Mouse (Mus musculus): ENCODE results near the gene Adamts17. TPM values are rescaled to one million over a fixed set of nuclear protein-coding genes. Genes with fewer than 3 reads are reported as not detected.

The Adamts17 gene
- polyA plus RNA-seq, 1 experiment from 2014 or later, result 11.2 TPM

- Histone ChIP-seq H3K4me1 (ENCODE audit: control insufficient read depth, insufficient read depth, low read length) (no peaks in the 10 kb centered on the region), H3K4me3 (ENCODE audit: low read depth, low read length) (no peak overlapping the region), H3K9me3 (ENCODE audit: control insufficient read depth, low read length) (no peaks in the 10 kb centered on the region), H3K9ac (ENCODE audit: low read depth, low read length) (no peak overlapping the region), H3K27me3 (replicated peaks; ENCODE audit: control insufficient read depth, insufficient read depth, low read length) (no peaks in the 10 kb centered on the region), H3K27ac (replicated peaks; ENCODE audit: low read depth, low read length) (no peak overlapping the region), H3K36me3 (ENCODE audit: control insufficient read depth, insufficient read depth, low read length) (peaks cover 38% of the 10 kb centered on the region), H3K4me2 (ENCODE audit: low read depth, low read length) (no peak overlapping the region)
- DNase-seq (ENCODE audit: low spot score), result no peak
- no peak for ATAC-seq (ENCODE audit: low read depth)
- 73% methylated on average over 3 of the region's 3 CpGs for WGBS
Measured at GRCm38 (mm10) chr7:66852164-66852563, 12.6 kb downstream of the Adamts17 start.

DNA sequence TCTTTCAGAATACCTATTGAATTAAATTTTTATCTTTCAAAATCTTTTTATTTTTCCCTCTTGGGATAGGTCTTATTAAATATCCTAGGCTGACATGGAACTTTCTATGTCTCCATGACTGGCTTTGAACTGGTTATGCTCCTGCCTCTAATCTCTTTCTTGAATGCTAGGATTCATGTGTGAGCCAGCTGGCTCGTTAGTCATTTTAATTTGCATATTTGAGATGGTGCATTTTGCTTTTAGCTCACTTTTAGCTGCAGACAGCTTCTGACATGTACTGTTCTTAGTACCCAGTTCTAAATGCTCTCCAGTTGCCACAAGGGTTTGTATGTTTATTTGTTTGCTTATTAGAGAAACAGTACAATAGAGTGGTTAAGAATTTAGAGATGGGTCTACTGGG, 18.1 kb downstream of the Adamts17 start:
- ATAC-seq (ENCODE audit: low read depth) (no peak), DNase-seq (ENCODE audit: low spot score) (no peak)
- peaks cover 15% of the 10 kb centered on the region for H3K4me1 ChIP-seq (ENCODE audit: control insufficient read depth, insufficient read depth, low read length)
- WGBS, result 68% methylated on average over 1 of the region's 1 CpGs
- no peak overlapping the region for H3K4me2 ChIP-seq (ENCODE audit: low read depth, low read length)
- no peaks in the 10 kb centered on the region for H3K9me3 ChIP-seq (ENCODE audit: control insufficient read depth, low read length)
- H3K27ac ChIP-seq (replicated peaks; ENCODE audit: low read depth, low read length), result no peak overlapping the region
- H3K36me3 ChIP-seq (ENCODE audit: control insufficient read depth, insufficient read depth, low read length), result peaks cover 25% of the 10 kb centered on the region; the same call in 1 of the 2 replicates
- H3K9ac ChIP-seq (ENCODE audit: low read depth, low read length), result no peak overlapping the region
- no peaks in the 10 kb centered on the region for H3K27me3 ChIP-seq (replicated peaks; ENCODE audit: control insufficient read depth, insufficient read depth, low read length)
- no peak overlapping the region for H3K4me3 ChIP-seq (ENCODE audit: low read depth, low read length)

DNA sequence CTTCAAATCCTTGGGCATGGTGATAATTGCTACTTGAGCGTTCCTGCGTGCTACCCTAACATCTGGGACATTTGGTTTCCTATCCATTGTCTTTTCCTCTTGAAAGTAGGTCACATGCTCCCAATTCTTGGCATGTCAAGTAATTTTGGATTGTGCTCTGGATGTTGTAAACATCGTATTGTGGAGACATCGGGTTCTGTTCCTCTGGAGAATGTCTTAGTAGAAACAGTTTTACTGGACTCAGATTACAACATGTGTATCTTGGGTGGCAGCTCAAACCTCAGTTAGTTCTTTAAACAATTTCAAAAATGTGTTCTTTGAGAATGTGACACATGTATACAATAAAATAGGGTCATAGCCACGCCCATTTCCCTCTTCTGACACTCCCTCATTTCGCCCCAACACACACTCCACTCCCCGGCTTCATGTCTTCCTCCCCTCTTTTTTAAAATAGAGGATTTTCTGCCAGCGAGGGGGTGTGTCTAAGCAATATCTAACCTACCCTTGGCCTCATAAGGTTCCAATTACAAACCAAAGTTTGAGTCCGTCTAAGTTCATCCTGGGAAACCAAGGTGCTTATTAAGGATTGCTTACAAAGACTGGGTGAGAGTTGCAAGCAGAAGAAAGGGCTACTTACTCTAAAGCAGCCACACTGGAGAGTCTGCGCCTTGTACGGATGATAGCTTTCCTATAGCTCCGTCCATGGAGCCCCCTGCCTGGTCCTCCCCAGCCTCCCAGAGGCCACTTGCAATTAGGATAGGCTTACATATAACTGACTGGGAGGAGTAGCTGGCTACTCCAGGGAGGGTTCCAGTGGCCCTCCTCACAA, 18.9 kb downstream of the Adamts17 start:
- H3K27me3 ChIP-seq (replicated peaks; ENCODE audit: control insufficient read depth, insufficient read depth, low read length), result no peaks in the 10 kb centered on the region
- DNase-seq (ENCODE audit: low spot score) (peak; percentile 88), ATAC-seq (ENCODE audit: low read depth) (peak; percentile 72)
- peak overlapping the region; percentile 16; the same call in 1 of the 2 replicates for H3K4me2 ChIP-seq (ENCODE audit: low read depth, low read length)
- H3K36me3 ChIP-seq (ENCODE audit: control insufficient read depth, insufficient read depth, low read length), result 0 out of 2 replicates have a peak, but pooled peaks cover 18% of the 10 kb centered on the region
- H3K9me3 ChIP-seq (ENCODE audit: control insufficient read depth, low read length), result no peaks in the 10 kb centered on the region
- H3K9ac ChIP-seq (ENCODE audit: low read depth, low read length), result no peak overlapping the region
- H3K4me1 ChIP-seq (ENCODE audit: control insufficient read depth, insufficient read depth, low read length), result peaks cover 15% of the 10 kb centered on the region
- WGBS, result 27% methylated on average over 12 of the region's 12 CpGs
- no peak overlapping the region for H3K4me3 ChIP-seq (ENCODE audit: low read depth, low read length)
- peak overlapping the region; percentile 61 for H3K27ac ChIP-seq (replicated peaks; ENCODE audit: low read depth, low read length)

- DNase-seq (ENCODE audit: low spot score) (no peak), ATAC-seq (ENCODE audit: low read depth) (no peak)
- peak overlapping the region; percentile 61; the same call in 1 of the 2 replicates for H3K27ac ChIP-seq (replicated peaks; ENCODE audit: low read depth, low read length)
- 0 out of 2 replicates have a peak, but pooled peaks cover 15% of the 10 kb centered on the region for H3K36me3 ChIP-seq (ENCODE audit: control insufficient read depth, insufficient read depth, low read length)
- no peak overlapping the region for H3K4me2 ChIP-seq (ENCODE audit: low read depth, low read length)
- no peak overlapping the region for H3K9ac ChIP-seq (ENCODE audit: low read depth, low read length)
- H3K27me3 ChIP-seq (replicated peaks; ENCODE audit: control insufficient read depth, insufficient read depth, low read length), result no peaks in the 10 kb centered on the region
- H3K4me1 ChIP-seq (ENCODE audit: control insufficient read depth, insufficient read depth, low read length), result peaks cover 15% of the 10 kb centered on the region
- no peak overlapping the region for H3K4me3 ChIP-seq (ENCODE audit: low read depth, low read length)
- WGBS, result 79% methylated on average over 5 of the region's 5 CpGs
- no peaks in the 10 kb centered on the region for H3K9me3 ChIP-seq (ENCODE audit: control insufficient read depth, low read length)
Measured at GRCm38 (mm10) chr7:66859220-66859619, 19.7 kb downstream of the Adamts17 start.

DNA sequence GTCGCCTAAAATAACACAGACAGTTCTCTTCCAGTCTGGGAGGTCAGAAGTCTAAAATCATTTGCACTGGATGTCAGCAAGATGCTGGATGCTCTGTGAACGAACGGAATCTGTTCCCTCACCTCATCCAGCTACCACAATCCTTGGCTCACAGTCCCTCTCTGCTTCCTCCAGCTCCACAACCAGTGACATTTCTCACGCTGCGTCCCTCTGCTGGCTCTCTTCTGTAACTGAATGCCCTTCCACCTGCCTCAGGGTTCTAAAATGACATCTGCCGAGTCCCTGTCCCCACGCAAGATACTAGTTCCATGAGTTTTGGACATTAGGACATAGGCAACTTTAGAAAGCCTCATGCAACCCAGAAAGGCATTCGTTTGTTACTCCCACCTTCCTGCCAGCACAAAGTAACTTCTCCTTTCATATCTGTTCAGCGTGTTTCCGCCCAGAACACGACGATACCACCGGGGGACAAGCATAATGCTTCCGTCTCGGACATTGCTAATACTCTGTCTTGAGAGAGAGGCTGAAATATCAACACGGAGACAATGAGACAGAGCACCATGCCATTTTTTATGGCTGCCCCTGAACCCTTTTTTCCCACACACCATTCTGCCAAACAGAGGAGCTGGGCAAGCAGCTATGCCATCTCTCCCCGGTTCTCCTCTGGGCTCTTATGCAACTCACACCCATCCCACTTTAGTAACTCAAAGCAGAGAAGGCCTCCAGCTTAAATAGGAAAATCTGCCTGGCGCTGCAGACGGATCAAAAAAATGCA, 27.6 kb downstream of the Adamts17 start:
- ATAC-seq (ENCODE audit: low read depth) (no peak), DNase-seq (ENCODE audit: low spot score) (no peak)
- Histone ChIP-seq H3K9ac (ENCODE audit: low read depth, low read length) (no peak overlapping the region), H3K4me3 (ENCODE audit: low read depth, low read length) (no peak overlapping the region), H3K27ac (replicated peaks; ENCODE audit: low read depth, low read length) (peak overlapping the region; percentile 77), H3K27me3 (replicated peaks; ENCODE audit: control insufficient read depth, insufficient read depth, low read length) (no peaks in the 10 kb centered on the region), H3K36me3 (ENCODE audit: control insufficient read depth, insufficient read depth, low read length) (no peaks in the 10 kb centered on the region), H3K4me1 (ENCODE audit: control insufficient read depth, insufficient read depth, low read length) (peaks cover 38% of the 10 kb centered on the region), H3K4me2 (ENCODE audit: low read depth, low read length) (0 out of 2 replicates have a peak overlapping the region, but pooled peaks have one; percentile 3), H3K9me3 (ENCODE audit: control insufficient read depth, low read length) (no peaks in the 10 kb centered on the region)
- WGBS, result 65% methylated on average over 19 of the region's 19 CpGs

GRCm38 (mm10) chr7:66867719-66868501, 28.4 kb downstream of the Adamts17 start:
- ATAC-seq (ENCODE audit: low read depth), result peak; percentile 42; the same call in 1 of the 2 replicates
- H3K4me3 ChIP-seq (ENCODE audit: low read depth, low read length), result no peak overlapping the region
- H3K27ac ChIP-seq (replicated peaks; ENCODE audit: low read depth, low read length), result peak overlapping the region; percentile 77
- 0 out of 2 replicates have a peak overlapping the region, but pooled peaks have one; percentile 3 for H3K4me2 ChIP-seq (ENCODE audit: low read depth, low read length)
- H3K27me3 ChIP-seq (replicated peaks; ENCODE audit: control insufficient read depth, insufficient read depth, low read length), result no peaks in the 10 kb centered on the region
- DNase-seq (ENCODE audit: low spot score), result peak; percentile 84
- WGBS, result 35% methylated on average over 13 of the region's 13 CpGs
- H3K36me3 ChIP-seq (ENCODE audit: control insufficient read depth, insufficient read depth, low read length), result no peaks in the 10 kb centered on the region
- H3K4me1 ChIP-seq (ENCODE audit: control insufficient read depth, insufficient read depth, low read length), result peaks cover 41% of the 10 kb centered on the region
- no peak overlapping the region for H3K9ac ChIP-seq (ENCODE audit: low read depth, low read length)
- no peaks in the 10 kb centered on the region for H3K9me3 ChIP-seq (ENCODE audit: control insufficient read depth, low read length)

DNA sequence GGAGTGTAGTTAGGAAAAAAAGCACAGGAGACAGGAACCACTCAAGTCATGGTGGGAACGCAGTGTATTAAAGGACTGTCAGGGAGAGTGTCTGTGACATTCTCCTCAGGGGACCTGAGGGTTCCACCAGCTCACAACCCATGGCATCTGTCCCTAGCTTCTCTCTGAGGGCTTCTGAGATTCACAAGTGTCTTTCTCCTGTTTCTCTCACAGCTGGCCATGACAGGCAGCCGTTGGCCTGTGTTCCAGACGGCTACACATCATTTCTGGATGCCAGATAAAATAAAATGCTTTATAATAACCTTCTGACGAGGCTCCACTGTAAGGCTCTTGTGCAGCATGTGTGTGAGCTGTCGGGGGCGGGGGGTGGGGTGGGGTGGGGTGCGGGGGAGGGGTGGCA, 32.0 kb downstream of the Adamts17 start:
- peak; percentile 64 for DNase-seq (ENCODE audit: low spot score)
- Histone ChIP-seq H3K4me1 (ENCODE audit: control insufficient read depth, insufficient read depth, low read length) (peaks cover 41% of the 10 kb centered on the region), H3K4me2 (ENCODE audit: low read depth, low read length) (peak overlapping the region; percentile 26), H3K36me3 (ENCODE audit: control insufficient read depth, insufficient read depth, low read length) (peaks cover 7% of the 10 kb centered on the region; the same call in 1 of the 2 replicates), H3K4me3 (ENCODE audit: low read depth, low read length) (no peak overlapping the region), H3K9ac (ENCODE audit: low read depth, low read length) (no peak overlapping the region), H3K27ac (replicated peaks; ENCODE audit: low read depth, low read length) (peak overlapping the region; percentile 72), H3K9me3 (ENCODE audit: control insufficient read depth, low read length) (0 out of 2 replicates have a peak, but pooled peaks cover 10% of the 10 kb centered on the region), H3K27me3 (replicated peaks; ENCODE audit: control insufficient read depth, insufficient read depth, low read length) (no peaks in the 10 kb centered on the region)
- peak; percentile 17; the same call in 1 of the 2 replicates for ATAC-seq (ENCODE audit: low read depth)
- 53% methylated on average over 7 of the region's 7 CpGs for WGBS
